Mouse (Mus musculus): ENCODE results near the gene Ctsll3. TPM values are rescaled to one million over a fixed set of nuclear protein-coding genes. Genes with fewer than 3 reads are reported as not detected.

Ctsll3 gene
- polyA plus RNA-seq, 1 experiment = not detected

DNA sequence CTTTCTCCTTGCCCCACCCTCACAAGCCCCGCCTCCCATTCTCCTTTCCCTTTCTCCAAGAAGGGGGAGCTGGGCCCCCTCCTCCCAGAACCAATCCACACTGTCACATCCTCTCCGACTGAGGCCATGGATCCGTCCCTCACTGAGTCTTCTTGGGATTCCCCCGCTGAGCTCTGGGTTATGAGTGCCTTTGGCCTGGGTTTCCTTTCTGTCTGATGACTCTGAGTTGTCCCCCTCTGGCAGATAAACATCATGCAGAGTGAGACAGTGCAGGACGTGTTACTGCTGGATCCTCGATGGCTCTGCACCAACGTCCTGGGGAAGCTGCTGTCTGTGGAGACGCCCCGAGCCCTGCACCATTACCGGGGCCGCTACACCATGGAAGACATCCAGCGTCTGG, 42.3 kb downstream of the Ctsll3 start:
- no peak for TF ChIP-seq GATA1 (IDR thresholded peaks at IDR 0.05; ENCODE audit: low read length)

DNA sequence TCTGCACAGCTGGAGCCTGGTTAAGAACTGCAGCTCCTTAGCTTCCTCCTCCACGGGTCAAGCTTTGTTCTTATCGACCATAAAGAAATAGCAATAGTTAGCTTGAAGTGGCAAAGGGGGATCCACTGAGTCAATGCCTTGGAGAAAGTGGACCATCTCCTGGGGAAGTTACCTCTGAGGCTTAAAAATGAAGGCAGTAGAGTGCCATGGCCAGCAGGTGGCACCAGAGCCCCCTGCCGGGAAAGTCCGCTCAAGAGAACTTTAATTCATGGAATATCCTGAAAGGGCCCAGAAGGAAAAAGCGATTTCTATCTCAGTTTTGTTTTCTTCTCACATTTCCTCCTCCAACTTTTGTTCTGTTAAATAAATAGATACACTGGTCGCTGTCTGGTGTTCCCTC, 43.5 kb downstream of the Ctsll3 start:
- TF ChIP-seq GATA1 (IDR thresholded peaks at IDR 0.05; ENCODE audit: low read length) = no peak

DNA sequence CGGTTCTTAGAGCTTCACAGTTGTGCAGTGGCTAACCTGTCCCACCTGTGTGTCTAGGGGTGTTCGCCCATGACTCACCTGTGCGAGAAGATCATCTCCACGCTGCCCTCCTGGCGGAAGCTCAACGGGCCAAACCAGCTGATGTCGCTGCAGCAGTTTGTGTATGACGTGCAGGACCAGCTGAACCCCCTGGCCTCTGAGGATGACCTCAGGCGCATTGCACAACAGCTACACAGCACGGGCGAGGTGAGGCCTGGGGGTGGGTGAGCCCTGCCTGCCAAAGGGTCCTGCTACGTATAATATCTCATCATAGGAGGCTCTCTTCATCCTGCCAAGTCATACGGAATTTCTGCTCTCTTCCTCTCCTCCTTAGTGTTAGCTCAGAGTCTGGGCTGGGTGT, 45.4 kb downstream of the Ctsll3 start:
- TF ChIP-seq GATA1 (IDR thresholded peaks at IDR 0.05; ENCODE audit: low read length) = no peak

DNA sequence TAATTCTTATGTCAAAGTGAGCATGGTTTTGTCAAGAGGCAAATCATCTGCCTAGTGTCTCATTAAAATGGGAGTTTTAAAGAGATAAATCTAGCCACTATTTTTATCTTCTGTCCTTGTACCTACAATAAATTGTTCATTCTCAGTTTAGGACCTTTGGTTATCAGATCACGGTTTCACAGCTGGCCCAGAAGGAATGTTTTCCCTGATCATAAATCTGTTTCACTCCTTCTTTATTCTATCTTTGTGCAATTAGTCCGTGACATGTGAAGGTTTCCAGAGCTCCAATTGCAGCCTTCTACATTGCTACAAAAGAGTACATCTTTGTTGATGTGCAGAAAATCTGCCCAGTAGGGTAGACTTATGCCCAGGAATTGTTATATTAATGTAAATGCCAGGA, 47.4 kb downstream of the Ctsll3 start:
- TF ChIP-seq GATA1 (IDR thresholded peaks at IDR 0.05; ENCODE audit: low read length) = no peak

DNA sequence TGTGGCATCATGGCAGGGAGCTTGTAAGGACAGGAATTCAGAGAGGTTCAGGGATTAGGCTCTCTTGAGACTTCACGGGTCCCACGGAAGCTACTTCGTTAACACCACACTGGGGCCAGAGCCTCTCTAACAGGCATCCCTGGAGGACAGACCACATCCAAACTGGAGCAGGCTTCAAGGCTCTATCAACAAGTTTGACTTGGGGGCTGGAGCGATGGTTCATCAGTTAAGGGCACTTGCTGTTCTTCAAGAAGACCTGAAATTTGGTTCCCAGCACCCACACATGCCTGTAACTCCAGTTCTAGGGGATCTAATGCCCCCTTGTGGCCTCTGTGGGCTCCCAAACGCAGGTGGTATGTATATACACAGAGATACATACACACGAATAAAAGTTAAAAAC, 49.4 kb downstream of the Ctsll3 start:
- no peak for TF ChIP-seq GATA1 (IDR thresholded peaks at IDR 0.05; ENCODE audit: low read length)

DNA sequence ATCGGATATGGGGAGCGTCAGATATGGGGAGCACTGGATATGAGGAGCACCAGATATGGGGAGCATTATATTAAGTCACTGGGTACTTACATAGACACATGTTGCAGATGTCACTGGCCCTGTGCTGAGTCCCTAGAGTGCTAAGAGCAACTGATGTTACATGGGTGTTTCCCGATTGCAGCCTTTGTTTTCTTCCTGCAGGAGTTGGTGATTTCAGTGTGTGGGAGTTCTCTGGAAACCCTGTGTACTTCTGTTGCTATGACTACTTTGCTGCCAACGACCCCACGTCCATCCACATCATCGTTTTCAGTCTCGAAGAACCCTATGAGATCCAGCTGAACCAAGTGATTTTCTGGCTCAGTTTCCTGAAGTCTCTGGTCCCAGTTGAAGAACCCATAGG, 51.7 kb downstream of the Ctsll3 start:
- no peak for TF ChIP-seq GATA1 (IDR thresholded peaks at IDR 0.05; ENCODE audit: low read length)

DNA sequence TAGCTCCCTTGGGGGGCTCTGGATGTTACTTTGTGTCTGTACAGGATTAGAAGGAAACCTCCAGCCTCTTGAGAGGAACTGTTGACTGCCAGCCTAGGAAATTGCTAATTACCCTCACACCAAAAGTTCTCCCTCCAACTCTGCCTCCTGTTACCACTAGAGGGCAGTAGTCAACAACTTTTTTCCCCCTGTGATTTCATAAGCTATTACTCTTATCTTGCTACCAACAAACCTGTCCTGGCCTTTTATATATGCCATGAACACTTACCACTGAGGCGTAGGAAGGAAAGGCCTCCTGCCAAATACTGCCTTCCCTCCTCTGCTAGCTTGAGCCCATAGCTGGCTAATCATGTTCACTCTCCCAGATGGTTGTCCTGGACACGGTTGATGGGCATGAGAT, 54.1 kb downstream of the Ctsll3 start:
- no peak for TF ChIP-seq GATA1 (IDR thresholded peaks at IDR 0.05; ENCODE audit: low read length)

Other genes starting within 250 kb of the Ctsll3 start
- not detected in 2 replicates for gene Dapk1, start 200.9 kb downstream of the Ctsll3 start, polyA plus RNA-seq (2012)
- not detected in 2 replicates for gene BC051665, start 16.5 kb downstream of the Ctsll3 start, polyA plus RNA-seq (2012)
- not detected in 2 replicates for gene 4930486L24Rik, start 61.6 kb upstream of the Ctsll3 start, polyA plus RNA-seq (2012)
- gene Gm49392, start 94.0 kb upstream of the Ctsll3 start, polyA plus RNA-seq (2012) = not detected in 2 replicates
- not detected in 2 replicates for gene Ctla2b, start 94.6 kb upstream of the Ctsll3 start, polyA plus RNA-seq (2012)
- not detected in 2 replicates for gene Tpbpb, start 102.0 kb upstream of the Ctsll3 start, polyA plus RNA-seq (2012)
- not detected in 2 replicates for gene Gm49393, start 132.7 kb upstream of the Ctsll3 start, polyA plus RNA-seq (2012)
- not detected in 2 replicates for gene Gm49391, start 133.7 kb upstream of the Ctsll3 start, polyA plus RNA-seq (2012)
- gene Ctla2a, start 133.8 kb upstream of the Ctsll3 start, polyA plus RNA-seq (2012) = not detected in 2 replicates
- not detected in 2 replicates for gene Tpbpa, start 139.1 kb upstream of the Ctsll3 start, polyA plus RNA-seq (2012)
- not detected in 2 replicates for gene Ctsj, start 203.1 kb upstream of the Ctsll3 start, polyA plus RNA-seq (2012)
- gene Ctsq, start 237.8 kb upstream of the Ctsll3 start, polyA plus RNA-seq (2012) = not detected in 2 replicates

Data from G1E-ER4 (cell line).